Mouse (Mus musculus): Measurements from ENCODE around the gene Rrp1b.

Rrp1b gene

GRCm38 (mm10) chr17:32035609-32036508, at the start of gene Rrp1b, which contains the start of gene Hsf2bp:
TSS of gene Rrp1b (plus strand) at chr17:32036100.
TSS of gene Hsf2bp (minus strand) at chr17:32036349.
- DNase-seq = peak; percentile 86 to 88

GRCm38 (mm10) chr17:31986915-31987314, 49.0 kb upstream of the Rrp1b start:
- no peak for DNase-seq

GRCm38 (mm10) chr17:31989035-31989434, 46.9 kb upstream of the Rrp1b start:
- DNase-seq = no peak

DNA sequence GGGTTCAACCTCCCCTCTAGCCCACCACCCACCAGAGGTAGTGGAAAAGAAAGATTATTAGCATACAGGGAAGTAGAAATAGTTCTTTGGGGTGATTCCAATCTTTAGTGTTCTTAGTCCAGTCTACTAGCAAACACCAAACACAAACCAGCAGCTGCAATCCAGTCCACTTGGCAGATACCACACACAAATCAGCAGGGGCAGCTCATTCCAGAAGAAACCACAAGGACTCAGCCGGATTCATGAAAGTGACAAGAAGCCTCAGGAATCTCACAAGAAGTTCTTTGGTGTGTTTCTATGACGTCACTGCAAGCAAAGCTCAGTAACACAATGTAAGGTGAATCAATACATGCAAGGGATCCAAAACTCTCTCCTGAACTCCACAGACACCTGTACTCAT, 43.9 kb upstream of the Rrp1b start:
- no peak for DNase-seq

- DNase-seq = no peak
Measured at GRCm38 (mm10) chr17:31993354-31993753, 42.5 kb upstream of the Rrp1b start.

GRCm38 (mm10) chr17:31994132-31994531, 41.8 kb upstream of the Rrp1b start:
- no peak for DNase-seq

GRCm38 (mm10) chr17:31995784-31996183, 40.1 kb upstream of the Rrp1b start:
- DNase-seq = no peak

DNA sequence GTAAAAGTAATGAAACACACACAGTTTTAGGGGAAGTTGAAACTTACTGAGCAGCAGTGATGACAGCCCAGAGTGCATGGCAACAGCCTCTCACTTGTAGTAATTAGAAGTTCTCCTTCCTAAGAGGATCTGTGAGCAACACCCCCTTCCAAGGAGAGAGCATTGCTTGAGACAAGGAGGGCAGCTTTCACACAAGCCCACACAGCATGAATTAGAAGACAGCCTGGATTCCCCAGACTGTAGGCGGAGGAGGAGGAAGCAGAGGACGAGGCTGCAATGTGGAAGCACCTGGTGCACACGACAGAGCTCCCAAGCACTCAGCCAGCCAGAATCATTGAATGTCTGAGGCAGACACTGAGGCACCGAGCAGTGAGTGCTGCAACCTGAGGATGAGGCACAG, 39.6 kb upstream of the Rrp1b start:
- no peak for DNase-seq

GRCm38 (mm10) chr17:31998351-31998750, 37.5 kb upstream of the Rrp1b start:
- DNase-seq = no peak

DNA sequence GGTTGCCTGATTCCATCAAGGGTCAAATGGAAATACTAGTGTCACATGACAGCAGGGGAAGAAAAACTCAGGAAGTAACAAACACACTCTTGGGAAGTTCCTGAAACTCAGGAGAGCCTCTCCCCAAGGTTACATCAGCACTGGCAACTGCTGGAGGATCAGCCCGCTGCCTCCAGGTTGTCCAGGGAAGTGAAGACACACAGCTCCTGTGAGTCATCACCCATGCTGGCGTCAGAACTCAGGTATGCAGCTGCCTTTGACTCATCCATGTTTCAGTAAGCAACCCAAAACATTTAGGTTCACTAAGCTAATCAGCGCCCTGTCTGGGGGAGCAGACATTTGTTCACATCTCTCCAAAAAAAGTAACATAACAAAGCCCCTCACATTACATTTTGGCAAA, 32.6 kb upstream of the Rrp1b start:
- DNase-seq = no peak

- DNase-seq = no peak
Measured at GRCm38 (mm10) chr17:32006800-32007199, 29.1 kb upstream of the Rrp1b start.

DNA sequence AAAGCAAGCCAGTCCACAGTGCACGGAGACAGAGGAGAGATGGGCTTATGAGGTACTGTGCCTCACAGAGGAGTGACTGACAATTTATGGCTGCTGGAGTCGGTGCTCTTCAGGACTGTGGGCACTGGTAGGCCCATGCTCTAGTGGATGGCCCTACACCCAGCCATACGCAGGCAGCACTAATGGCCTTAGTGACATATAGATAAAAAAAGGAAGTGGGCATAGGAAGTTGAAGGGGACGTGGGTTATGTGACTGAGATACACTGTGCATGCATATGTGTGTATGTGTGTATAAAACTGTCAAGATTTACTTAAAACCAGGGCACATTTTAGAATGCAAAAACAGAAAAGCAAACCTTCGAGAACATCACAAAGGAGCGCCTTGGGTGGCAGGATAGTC, 24.2 kb upstream of the Rrp1b start:
- DNase-seq = no peak

- no peak for DNase-seq
Measured at GRCm38 (mm10) chr17:32012254-32012653, 23.6 kb upstream of the Rrp1b start.

GRCm38 (mm10) chr17:32013659-32014058, 22.2 kb upstream of the Rrp1b start:
- DNase-seq = no peak

DNA sequence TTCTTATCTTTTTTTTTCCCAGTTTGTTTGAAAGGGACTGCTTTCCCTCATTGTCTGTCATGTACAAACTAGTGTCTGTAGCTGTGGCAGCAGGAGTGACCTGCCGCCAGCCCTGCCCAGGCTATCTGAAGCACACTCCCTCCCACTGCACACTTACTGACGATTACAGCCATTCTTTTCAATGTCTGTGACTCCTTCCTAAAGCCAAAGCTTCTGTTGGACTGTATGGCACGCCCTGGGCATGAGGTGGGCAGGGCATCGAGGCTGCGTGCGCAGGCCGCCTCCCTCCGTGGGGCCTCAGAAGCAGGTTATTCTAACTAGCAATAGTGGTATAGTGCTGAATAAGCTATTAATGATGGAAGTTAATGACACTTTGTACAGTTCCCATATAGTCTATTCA, 19.4 kb upstream of the Rrp1b start:
- DNase-seq = no peak

- DNase-seq = no peak
Measured at GRCm38 (mm10) chr17:32018127-32018894, 17.6 kb upstream of the Rrp1b start.

GRCm38 (mm10) chr17:32021981-32022380, 13.9 kb upstream of the Rrp1b start:
- DNase-seq = no peak

- DNase-seq = no peak
Measured at GRCm38 (mm10) chr17:32022551-32022950, 13.3 kb upstream of the Rrp1b start.

- no peak for DNase-seq
Measured at GRCm38 (mm10) chr17:32023088-32023487, 12.8 kb upstream of the Rrp1b start.

DNA sequence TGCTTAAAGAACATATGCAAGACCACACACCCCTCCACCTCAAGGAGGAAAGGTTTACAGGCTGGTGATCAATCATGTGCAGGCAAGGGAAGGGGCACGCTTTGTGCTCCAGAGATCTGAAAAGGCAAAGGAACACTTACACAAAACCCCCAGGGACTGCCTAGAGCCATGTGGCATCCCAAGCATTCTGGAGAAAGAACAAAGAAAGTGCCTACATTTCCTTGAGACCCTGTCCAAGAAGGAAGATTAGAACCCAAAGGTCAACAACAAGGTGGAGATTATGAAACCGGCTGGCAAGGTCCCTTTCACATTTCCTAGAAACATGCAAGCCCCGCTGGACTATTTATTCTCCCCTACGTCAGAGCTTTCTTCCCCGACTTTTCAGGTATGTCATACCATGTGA, 11.2 kb upstream of the Rrp1b start:
- no peak for DNase-seq

GRCm38 (mm10) chr17:32025386-32025785, 10.5 kb upstream of the Rrp1b start:
- DNase-seq = peak; percentile 69 to 77

GRCm38 (mm10) chr17:32027666-32028065, 8.2 kb upstream of the Rrp1b start:
- peak; percentile 37 to 38 for DNase-seq

GRCm38 (mm10) chr17:32028301-32028700, 7.6 kb upstream of the Rrp1b start:
- DNase-seq = no peak

- no peak for DNase-seq
Measured at GRCm38 (mm10) chr17:32031684-32032083, 4.2 kb upstream of the Rrp1b start.
